Mouse (Mus musculus) small intestine, adult 2 months (tissue): ENCODE measurements around the gene Zc3h4.

Experiments
- CTCF ChIP-seq: fragments of 200-500 bp; IDR thresholded peaks from 2 replicates; pipeline ENCODE4 v1.5.1; 2012; ENCODE audit warnings: low read depth, mild to moderate bottlenecking, control low read depth, inconsistent platforms, low read length, moderate library complexity, mixed read lengths; ENCODE audit not compliant: insufficient replicate concordance, insufficient read length; ENCODE audit errors: extremely low read depth
- POLR2A ChIP-seq: fragments of 200-500 bp; IDR thresholded peaks from 2 replicates; pipeline ENCODE4 v1.6.1; 2012; ENCODE audit warnings: low read depth, mild to moderate bottlenecking, control low read depth, inconsistent platforms, low read length, moderate library complexity

DNA sequence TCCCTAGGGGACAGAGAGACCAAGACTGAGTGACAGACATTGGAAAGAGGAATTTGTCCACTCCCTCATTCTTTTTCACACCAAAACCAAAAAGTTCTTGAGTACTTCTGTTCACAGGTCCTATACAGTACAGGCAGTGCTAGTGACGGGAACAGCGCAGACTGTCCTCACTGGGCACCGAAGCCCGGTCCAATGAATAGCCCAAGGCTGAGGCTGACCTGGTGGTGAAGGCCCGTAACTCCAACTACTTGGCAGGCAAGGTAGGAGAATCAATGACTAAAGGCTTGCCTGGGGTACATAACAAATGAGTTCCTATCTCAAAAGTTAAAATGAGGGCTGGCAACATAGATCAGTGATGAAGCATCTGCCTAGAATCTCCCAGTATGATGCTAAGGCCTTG is 64.9 kb downstream of the Zc3h4 start:
- TF ChIP-seq CTCF (no peak), POLR2A (no peak)
